Mouse (Mus musculus) left cerebral cortex, postnatal 14 days (tissue): Measurements from ENCODE around the gene Srbd1. TPM values are rescaled to one million over a fixed set of nuclear protein-coding genes. Genes with fewer than 3 reads are reported as not detected.
A peak's percentile ranks its signal among the peaks of the same experiment; 100 is the strongest.

Experiments used
- DNase-seq, 2 experiments: peaks; one replicate each; pipeline ENCODE4 v3.0.0; 2021 to 2022; ENCODE audit warnings: low spot score in 2 of 2, mixed read lengths in 1 of 2
- intact Hi-C: fragments of 180-260 bp; cut with DNase I; formaldehyde crosslinking; loops from one replicate; pipeline ENCODE4 v1.15.1; 2025
- total RNA-seq, 2 experiments: library from RNA; stranded (reverse); gene quantifications; 2 replicates each; pipeline ENCODE4 v1.2.3; 2021

Srbd1 gene
- total RNA-seq, 2 experiments from 2014 or later = 13.5 to 13.6 TPM

DNA sequence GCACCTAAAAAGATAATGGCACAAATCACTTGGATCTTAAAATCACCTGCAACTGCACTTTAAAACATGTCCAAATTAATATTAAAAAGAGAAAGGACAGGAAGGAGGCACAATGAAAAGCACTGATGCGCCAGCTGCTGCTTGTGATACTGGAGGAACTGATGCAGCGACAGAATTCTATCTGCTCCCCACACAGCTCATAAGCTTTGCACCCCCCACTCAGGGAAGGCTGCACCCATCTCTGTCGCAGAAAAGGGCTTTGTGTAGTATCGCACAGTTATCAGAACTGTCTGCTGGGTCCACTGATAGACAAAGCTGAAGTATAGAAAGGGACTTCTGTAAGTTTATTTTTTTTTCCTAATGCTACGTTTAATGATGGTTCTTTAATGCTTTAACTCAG lies 143.3 kb downstream of the Srbd1 start:
- intact Hi-C loops = no loop called here
- DNase-seq = no peak

DNA sequence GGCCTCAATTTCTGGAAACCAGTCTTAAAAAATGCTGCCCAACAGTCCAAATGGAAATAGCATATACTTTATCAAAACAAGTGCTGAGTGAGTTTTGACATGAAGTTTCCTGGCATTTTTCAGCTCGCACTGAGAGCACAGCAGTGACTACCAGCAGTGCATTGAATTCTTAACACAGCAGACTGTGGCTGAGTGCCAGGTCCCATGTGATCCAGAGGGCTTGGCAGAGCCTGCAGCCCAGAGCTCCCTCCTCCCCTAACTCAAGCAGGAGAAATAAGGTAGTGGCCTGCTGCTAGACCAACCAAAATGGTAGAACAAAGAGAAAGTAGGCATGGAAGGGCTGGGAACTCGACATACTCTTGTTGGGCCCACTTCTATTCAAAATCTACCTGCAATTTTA lies 149.2 kb downstream of the Srbd1 start:
- intact Hi-C loops = no loop called here
- peak; percentile 34 to 67 for DNase-seq

DNA sequence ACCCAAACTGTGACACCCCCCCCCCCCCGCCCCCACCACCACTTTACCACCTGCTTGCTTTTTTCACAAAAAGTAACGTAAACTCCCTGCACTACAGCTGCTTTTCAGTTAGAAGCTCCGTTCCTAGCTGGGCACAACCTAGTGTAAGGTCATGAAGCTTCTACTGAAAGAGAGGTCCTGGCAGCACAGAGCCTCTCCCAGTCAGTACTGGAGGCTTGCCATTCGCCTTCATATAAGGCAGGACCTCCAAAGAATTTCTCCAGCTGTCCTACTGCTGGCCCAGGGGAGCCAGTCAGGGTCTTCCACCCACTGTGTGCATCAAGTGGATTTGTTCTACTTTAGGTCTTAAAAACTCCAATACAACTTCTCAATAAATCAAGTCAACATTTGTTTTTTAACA lies 149.9 kb downstream of the Srbd1 start:
- intact Hi-C loops = no loop called here
- DNase-seq = no peak

DNA sequence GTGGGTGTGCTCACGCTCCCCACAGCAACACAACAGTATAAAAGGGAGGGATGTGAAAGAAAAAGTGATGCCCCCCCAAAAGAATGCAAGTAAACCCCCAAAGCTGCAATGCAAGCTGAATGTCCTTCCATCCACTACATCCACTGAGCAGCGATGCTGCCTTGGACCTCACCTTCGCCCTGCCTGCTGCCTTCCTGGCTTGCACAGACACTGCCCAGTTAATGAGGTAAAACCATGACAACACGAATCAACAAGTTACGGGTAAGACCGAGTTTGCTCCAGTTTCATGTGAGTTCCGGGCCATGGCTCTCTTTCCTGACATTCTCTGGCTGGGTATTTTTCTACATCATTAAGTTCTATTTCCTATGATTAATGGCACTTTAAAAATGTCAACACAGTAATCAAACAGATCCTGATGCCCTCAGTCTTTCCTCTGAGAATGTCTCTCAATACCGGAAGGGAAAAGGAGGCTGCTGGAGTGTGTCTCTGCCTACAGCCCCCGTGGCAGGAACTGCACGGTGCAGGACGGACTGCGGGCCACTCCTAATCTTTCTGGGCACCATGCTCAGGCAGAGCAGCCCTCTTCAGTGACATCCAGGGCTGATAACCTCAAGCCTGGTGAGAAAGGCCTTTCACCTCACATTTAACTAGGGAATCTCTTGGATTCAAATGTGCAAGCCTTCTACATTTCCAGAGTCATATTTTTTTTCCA lies 155.8 kb downstream of the Srbd1 start:
- intact Hi-C loops = no loop called here
- DNase-seq = no peak

DNA sequence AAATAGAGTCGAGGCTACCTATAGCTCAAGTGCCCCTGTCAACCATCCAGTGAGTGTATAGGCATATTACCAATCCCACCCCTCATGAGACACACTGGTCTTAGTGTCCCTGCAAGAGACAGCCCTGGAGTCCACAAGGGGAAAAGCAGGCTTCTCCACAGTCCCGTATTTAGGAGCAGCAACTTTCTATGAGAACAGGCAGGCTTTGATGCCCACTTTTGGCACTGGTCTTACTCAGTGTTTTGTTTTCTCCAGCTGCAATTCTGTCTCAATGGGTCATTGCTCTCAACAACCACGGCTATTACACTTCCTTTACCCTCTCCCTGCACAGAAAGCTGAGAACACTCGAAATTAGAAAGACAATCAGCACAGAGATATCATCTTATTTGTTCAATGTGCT lies 157.4 kb downstream of the Srbd1 start:
- intact Hi-C loops = no loop called here
- no peak for DNase-seq

DNA sequence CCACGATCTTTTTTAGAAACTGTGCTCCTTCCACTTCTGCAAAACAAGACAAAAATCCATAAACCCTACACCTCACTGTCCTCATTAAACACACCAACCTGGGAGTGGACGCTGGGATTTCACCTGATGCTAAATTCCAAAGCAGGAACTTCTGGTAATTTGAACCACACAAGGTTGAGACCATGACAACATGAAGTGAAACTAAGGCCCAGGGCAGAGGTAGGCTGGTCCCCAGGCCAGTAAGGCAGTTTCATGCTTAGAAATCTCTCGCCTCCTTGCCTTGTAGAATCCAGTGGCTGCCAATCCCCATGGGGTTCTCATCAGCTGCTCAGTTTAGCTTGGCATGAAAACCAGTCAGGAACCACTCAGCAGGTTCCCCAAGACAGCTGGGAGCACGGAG lies 158.4 kb downstream of the Srbd1 start:
- intact Hi-C loops = no loop called here

DNA sequence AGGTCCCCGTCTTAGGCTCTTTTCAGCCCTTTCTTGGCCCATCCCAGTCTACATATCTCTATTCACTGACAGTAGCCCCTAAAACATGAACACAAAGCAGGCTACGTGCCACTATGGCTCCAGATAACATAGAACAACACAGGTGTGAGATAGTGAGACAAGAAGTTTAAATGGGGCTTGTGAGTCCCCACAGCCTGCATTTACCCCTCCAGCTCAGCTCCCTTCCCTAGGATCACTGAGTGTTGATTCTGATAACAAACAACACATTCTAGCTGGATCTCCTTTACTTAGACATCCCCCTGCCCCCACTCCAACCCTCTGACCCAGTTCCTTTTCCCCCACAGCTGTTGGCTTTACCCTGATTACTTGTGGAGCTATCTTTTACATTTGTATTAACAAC lies 158.8 kb downstream of the Srbd1 start:
- intact Hi-C loops = no loop called here
- DNase-seq = no peak

More for the DNA sequence above, 158.4 kb downstream of the Srbd1 start:
- DNase-seq = no peak

DNA sequence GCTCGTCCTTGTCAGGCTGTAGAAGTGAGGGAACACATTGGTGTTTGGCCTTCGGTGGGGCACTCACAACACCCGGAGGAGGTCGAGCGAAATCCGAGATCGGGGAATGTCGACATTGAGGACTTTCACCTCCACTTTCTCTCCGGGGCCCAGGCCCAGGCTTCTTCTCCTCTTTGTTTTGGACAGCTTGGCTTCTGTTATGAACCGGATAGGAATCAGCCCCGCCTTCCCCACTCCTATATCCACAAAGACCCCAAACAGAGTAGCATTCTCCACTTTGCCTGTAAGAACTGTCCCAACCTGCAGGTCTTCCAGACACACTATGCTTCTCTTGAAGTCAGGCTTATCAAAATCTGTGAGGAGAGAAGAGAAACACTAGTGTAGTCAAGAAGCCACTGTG lies 159.8 kb downstream of the Srbd1 start:
- intact Hi-C loops = no loop called here
- no peak for DNase-seq

DNA sequence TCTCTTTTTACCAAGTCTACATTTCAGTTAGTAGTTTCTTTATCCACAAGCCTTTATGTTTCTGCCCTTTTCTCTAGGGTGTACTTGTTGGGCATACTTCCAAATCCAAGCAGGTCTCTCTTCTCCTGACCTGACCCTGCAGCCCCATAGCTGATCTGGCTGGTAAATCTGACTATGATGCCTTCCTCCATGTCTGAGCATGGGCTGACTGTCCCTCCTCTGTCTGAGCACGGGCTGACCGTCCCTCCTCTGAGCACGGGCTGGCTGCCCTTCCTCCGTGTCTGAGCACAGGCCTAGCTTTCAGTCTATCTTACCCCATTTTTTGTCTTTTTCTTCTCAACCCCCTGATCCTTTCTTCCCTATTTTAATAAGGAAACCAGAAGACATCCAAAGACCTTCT lies 162.7 kb downstream of the Srbd1 start:
- intact Hi-C loops = no loop called here
- no peak for DNase-seq

DNA sequence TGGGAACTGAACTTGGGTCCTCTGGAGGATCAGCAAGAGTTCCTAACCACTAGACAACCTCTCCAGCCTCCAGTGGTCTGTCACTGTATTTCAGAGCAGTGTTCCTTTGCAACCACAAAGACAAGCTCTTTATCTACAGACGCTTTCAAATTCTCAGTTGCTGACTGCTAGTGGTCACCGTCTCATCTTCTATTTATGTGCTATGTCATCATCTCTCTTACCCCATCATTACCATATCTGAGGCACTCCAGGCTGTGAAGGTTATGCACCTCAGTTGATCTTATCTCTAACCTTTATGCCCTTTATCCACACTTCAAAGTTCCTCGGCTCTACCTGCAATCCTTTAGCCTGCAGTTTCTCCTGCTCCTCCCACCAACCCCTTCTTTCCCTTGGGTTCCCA lies 163.1 kb downstream of the Srbd1 start:
- DNase-seq = no peak
- intact Hi-C loops = no loop called here

DNA sequence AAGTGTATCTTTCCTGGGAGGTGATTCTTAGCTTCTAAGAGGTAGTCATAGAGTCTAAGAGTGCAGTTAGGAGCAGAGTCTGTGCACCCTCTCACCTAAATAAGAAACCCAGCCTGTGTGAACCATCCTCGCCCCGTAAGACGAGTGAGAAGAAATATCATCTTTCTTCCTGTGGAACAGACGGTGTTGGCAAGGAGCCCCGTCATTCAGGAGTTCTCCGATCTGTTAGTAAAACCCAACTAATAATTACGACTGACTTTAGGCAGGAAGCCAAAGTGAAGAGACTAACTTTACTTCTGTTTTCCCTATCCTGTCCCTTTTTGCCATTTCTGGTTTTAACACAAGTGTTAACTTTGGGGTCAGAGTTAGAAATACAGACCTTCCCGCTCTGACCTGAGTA lies 166.1 kb downstream of the Srbd1 start:
- intact Hi-C loops = no loop called here
- DNase-seq = peak in 1 of 2 experiments; percentile 21

DNA sequence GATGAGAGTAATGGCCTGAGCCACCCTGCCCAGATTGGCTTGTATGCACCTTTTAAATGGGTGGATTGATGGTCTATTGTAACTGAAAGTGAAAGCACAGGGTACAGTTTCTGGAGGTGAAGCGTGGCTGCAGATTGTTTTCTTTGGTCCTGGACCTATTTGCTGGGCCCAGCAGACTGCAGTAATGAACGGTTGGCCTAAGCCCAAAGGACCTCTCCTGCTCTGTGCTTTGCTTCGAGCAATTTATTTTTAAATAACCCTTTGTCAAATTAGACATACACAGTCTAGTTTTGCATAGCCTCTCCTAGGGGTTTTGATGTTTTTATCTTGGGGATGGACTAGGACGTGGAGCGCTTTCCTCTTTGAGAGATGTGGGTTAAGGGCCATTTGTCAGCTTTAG lies 169.9 kb downstream of the Srbd1 start:
- intact Hi-C loops = no loop called here
- DNase-seq = no peak

DNA sequence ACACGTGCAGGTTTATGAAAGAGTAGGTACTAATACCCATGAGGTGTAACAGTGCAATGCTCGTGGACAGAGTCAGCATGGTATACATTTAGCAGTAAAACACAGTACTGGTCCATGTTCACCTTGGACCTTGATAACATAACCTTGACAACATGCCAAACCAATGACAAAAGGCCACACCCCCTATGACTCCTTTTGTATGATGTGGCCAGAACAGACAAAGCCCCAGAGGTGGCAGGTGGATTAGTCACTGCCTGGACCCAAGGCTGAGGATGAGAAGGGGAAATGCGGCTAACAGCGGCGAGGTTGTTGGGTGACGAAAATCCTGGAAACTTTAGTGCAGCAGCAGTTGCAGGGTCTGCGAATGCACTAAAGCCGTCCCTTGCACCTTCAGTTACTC lies 170.4 kb downstream of the Srbd1 start:
- intact Hi-C loops = no loop called here
- no peak for DNase-seq

DNA sequence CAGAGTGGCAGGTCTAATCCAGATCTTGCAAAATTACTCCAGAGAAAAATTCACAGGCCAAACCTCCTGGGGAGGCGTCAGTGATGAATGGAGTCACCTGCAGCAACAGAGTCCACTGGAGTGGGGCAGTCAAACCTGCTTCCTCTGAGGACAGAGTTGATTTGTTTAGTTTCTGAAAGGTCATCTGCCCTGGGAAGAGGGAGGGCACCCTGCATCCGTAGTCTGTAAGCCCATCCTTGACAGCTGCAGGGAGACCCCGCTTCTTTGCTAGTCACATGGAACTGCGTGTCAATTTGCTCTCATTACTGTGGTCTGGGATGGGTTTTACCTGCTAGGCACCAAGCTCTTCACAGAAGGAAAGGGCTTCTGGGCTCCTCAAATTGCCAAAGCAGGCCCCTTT lies 173.9 kb downstream of the Srbd1 start:
- intact Hi-C loops = no loop called here
- no peak for DNase-seq

DNA sequence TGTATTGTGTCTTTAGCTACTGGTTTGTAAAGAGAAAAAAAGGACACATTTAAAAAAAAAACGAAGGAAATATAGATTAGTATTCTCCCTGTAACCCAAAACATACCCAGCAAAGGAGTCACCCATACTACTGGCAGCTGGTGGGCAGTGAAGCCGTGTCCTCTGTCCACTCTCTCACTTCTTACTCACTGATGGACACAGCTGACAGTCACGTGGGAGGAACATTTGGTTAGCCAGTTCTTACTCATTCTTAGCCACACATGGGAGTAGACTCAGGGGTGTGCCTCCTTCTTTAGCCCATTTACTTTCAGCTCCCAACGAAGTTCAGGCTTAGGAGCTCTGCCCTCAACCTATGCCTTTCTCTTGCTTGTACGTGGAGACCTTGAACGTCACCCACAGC lies 183.3 kb downstream of the Srbd1 start:
- DNase-seq = no peak
- intact Hi-C loops = no loop called here

DNA sequence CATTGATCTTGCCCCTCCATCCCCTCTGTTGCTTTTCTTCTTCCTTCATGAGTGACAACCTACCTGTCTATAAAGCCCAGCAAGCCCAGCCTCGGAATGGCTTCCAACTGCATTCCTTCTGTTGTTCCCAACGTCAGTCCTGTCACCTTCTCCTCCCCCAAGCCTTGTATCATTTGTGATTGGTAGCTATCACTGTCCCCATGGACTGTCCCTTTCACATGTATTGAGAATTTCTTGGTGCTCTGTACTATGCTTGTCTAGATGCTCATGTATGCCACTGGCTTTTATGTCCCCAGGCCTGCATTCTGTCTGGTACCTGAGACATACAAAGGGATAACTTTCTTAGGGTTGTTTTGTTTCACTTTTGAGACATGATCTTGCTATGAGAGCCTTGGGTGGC lies 193.2 kb downstream of the Srbd1 start:
- intact Hi-C loops = no loop called here

DNA sequence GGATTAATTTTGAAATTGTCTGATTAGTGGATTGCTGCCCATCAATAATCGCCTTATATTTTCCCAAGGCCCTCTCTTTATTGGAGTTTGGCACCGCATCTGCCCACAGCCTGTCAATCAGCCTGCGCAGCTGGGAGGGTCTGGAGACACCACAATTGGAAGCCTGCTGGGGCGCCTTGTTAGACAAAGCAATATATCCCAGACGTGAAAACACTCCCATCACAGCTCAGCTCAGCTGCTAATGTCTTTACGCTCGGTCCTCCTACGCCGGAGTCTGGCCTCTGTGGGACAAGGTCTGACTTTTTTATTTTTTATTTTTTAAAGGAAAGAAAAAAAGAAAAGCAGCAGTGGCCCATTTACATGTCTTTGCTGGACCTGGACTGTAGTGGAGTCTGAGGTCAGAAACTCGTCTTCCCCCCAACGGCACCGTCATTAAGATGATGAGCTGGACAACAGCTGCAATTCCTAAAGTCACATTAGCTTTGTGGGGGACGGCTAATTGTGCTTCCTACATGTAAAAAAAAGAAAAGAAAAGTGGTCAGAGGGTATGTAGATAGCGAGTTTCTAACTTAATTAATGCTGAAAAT lies 195.0 kb downstream of the Srbd1 start:
- intact Hi-C loops = no loop called here
- no peak for DNase-seq

More for the DNA sequence above, 193.2 kb downstream of the Srbd1 start:
- DNase-seq = no peak

DNA sequence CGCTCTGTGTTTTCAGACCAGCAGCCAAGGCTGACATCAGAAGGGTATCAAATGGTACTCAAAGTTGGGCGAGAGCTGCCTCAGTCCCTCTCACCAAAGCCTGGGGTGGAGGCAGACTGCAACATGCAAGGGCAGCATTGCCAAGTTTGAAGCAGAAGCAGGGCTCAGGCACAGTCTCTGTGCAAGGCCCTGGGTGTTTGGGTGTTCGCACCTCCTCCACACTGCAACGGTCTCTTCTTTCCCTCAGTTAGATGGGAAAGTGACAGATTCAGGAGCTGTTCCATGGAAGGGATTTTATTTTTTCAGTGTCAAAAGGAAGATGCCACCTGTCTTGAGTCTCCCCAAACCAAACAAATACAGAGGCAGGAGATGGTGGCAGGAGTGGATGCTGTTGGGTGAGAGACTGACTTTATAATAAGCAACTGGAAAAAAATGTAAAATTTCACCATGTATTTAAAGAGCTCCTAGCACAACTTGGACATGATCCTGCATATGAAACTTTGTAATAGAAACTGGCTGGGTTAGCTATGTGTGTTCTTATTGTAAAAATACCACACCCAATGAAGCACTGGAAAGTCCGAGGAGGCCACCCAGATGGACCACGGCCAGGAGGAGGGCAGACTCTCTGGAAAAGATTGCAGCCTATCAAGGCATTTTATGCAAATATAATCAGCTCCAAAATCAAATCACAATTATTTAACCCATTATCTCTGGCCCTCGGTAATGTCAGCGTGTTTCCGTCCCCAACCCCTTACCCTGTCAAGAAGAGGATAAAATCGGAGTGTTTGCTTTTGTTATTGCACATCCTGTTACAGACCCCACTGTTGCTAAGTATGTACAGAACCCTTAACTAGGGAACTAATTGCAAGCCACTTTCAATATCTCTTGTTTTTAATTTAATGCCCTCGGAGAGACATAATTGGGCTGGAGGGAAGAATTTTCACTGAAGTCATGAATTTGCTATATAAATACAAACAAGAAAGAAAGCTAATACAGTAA lies 195.8 kb downstream of the Srbd1 start:
- peak; percentile 18 to 39 for DNase-seq
- intact Hi-C loops = no loop called here

DNA sequence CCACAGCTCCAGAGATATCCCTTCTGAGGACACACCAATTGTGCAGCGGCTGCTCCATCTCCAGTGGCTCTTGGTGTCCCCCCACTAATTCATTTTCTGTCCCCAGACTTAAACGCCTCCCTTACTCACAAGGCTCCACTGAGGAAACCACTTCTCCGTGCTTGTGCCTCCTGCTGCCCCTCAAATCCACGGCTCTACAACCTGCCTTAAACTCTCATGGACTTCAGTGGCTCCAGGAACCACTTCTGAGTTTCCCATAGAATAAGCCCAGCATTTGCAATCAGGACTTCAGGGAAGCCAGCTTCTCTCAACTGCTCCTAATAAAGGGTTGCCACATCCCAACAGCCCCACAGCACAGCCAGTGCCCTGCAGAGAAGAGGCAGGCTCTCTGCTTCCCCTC lies 200.2 kb downstream of the Srbd1 start:
- DNase-seq = no peak
- intact Hi-C loops = no loop called here

DNA sequence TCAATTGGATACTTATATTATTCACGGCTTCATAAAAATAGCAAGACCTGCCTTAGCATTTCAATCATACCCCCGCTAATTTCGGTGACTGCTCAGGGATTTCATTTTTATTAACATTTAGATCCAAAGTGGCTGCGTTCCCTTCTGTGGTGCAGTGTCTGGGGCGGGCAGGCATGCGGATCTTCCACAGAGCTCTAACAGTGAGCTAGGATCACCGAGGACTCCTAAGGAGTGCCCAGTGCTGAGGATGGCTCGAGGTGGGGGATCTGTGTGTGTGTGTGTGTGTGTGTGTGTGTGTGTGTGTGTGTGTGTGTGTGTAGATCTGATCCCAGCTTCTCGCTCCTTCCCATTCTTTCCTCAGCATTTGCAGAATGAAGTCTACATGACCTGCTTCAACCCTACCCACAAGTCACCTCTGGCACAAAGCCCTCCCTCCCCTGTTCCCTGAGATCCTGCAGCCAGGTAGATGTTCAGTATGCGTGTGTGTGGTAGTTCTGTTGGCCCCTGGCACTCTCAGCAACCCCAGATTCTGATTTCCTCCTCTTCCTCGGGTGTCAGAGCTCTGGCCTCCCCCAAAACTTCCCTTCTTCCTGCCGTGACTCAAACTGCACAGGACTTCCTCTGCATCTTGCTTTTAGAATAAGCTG lies 200.9 kb downstream of the Srbd1 start:
- DNase-seq = no peak
- intact Hi-C loops = no loop called here
